Mouse (Mus musculus) retina, embryonic 14.5 days (tissue): ENCODE data around the gene Spats1.
A peak's percentile ranks its signal among the peaks of the same experiment; 100 is the strongest.
"Not testable (repeated sequence)": the region's sequence is repeated elsewhere in the genome, so short reads cannot be mapped to it uniquely, and the experiment has no call there.

Experiments used
- DNase-seq: peaks from one replicate; pipeline ENCODE4 v3.0.0-alpha.2; 2015; ENCODE audit warnings: low spot score

Spats1 gene

GRCm38 (mm10) chr17:45445923-45446322, 29.3 kb downstream of the Spats1 start:
- DNase-seq = no peak

DNA sequence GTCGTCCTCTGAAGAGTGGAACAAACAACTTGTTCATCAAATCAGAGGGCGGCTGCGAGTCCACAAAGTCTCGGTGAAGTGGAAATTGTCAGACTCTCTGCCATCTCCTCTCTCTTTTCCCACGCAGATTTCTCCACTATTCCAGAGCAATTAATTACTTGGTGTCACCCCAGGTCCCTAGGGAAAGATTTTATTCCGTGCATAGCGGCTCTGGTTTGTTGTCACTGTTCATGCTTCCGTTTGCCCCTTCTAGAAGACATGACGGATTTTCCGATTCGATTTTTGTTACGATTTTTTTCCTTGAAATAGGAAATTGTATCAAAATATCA, 41.0 kb downstream of the Spats1 start:
- DNase-seq = no peak

- DNase-seq = peak; percentile 99
These were observed 41.6 kb downstream of the Spats1 start, which contains the start of gene Cdc5l for GRCm38 (mm10) chr17:45433419-45434261. Cdc5l (minus strand) TSS chr17:45433737.

DNA sequence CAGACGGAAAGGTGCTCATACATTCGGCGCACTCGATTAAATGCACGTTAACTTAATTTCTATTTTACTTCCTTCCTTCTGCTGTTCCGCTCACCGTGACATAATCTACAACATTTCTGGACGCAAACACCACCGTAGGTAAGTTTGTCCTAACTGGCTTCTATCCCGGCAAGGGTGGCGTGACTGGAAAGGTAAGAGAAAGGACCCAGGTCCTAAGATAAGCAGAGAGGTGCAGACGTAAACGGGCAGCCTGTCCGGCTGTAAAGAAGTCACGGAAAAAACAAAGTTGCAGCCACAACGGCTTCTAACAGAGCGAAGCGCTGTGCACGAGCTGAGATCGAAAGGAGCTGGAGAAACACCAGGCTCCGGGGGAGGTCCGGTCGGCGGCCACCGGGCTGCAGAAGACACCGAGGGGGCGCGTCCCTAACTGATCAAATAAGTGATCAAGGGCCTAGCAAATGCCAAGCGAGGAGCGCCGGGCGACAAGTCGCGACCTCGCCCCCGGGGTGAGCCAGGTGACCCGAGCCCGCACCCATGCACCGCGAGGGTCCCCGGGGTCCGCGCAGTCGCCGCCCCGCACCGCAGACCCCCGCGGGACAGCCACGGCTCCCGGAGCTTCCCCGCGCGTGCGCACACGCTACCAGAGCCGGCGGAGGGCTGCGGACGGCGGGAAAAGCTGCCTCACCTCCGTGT, 42.4 kb downstream of the Spats1 start:
- no peak for DNase-seq

- no peak for DNase-seq
These were observed 43.2 kb downstream of the Spats1 start for GRCm38 (mm10) chr17:45432007-45432406.

GRCm38 (mm10) chr17:45417387-45417786, 57.8 kb downstream of the Spats1 start:
- no peak for DNase-seq

DNA sequence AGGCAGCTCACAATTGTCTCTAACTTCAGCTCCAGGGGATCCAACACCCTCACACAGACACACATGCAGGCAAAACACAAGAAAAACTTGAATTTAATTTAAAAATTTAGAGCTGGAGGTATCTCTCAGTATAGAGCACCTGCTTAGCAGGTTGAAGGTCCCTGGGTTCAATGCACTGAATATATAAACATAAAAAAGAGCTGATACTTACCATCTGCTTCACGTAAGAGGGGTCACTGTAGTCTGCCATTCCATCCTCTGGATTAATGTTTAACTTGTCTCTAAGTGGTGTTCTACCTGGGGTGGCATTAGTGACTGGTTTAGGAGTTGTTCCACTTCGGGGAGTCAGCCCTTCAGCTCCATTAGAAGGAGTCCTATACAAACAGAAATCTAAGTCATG, 63.6 kb downstream of the Spats1 start:
- DNase-seq = not testable (repeated sequence)

GRCm38 (mm10) chr17:45408719-45409118, 66.5 kb downstream of the Spats1 start:
- no peak for DNase-seq

GRCm38 (mm10) chr17:45406281-45406680, 68.9 kb downstream of the Spats1 start:
- DNase-seq = peak; percentile 10

- DNase-seq = peak; percentile 74
These were observed 72.0 kb downstream of the Spats1 start for GRCm38 (mm10) chr17:45403207-45403606.

- no peak for DNase-seq
These were observed 72.6 kb downstream of the Spats1 start for GRCm38 (mm10) chr17:45402601-45403000.

GRCm38 (mm10) chr17:45402126-45402525, 73.1 kb downstream of the Spats1 start:
- DNase-seq = no peak

GRCm38 (mm10) chr17:45401126-45401905, 73.9 kb downstream of the Spats1 start:
- DNase-seq = no peak

- no peak for DNase-seq
These were observed 77.2 kb downstream of the Spats1 start for GRCm38 (mm10) chr17:45398021-45398420.

DNA sequence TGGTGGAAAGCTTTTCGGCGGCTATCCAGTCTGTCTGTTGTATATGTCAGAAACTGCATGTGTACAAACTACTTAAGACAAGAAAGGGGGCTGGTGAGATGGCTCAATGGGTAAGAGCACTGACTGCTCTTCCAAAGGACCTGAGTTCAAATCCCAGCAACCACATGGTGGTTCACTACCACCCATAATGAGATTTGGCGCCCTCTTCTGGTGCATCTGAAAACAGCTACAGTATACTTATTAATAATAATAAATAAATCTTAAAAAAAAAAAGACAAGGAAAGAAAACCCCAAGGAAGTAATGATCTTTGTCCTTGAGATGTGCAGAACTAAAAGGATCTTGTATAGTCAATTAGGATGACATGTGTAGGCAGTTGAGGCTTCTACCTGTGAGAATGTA, 77.7 kb downstream of the Spats1 start:
- DNase-seq = peak; percentile 29

DNA sequence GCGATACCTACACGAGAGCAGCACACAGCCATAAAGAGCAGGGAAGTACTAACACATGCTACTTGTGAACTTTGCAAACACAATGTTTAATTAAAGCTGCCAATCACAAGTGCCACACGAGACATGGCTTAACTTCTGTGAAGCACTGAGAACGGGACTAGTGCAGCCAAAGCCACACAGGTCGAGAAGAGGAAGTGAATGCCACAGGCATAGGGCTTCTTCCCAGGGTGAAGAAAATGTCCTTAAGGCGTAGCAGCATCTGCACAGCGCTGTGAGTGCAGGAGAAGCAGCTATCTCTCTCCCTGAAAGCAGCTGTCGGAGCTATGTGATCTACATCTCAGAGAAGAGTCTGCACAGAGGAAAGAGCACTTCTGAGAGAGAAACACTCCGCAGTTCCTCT, 80.6 kb downstream of the Spats1 start:
- DNase-seq = no peak

GRCm38 (mm10) chr17:45393765-45394164, 81.5 kb downstream of the Spats1 start:
- no peak for DNase-seq
